Mouse (Mus musculus) embryonic facial prominence, embryonic 12.5 days (tissue): Measurements from ENCODE around the gene Dock2. TPM values are rescaled to one million over a fixed set of nuclear protein-coding genes. Genes with fewer than 3 reads are reported as not detected.

Experiments used
- ATAC-seq: fragments of 200-750 bp; cut with Nextera tagmentation; 2 replicates; pipeline ENCODE4 v1.8.0; 2017; ENCODE audit not compliant: insufficient number of reproducible peaks, insufficient read depth, low FRiP score, low TSS enrichment
- H3K27ac ChIP-seq: fragments of 300-500 bp; sonication (generic); 2 replicates; pipeline ENCODE4 v1.5.1; 2016; ENCODE audit warnings: mild to moderate bottlenecking
- H3K27me3 ChIP-seq: fragments of 300-500 bp; sonication (generic); 2 replicates; pipeline ENCODE4 v1.6.1; 2016; ENCODE audit warnings: mild to moderate bottlenecking, moderate library complexity
- H3K36me3 ChIP-seq: fragments of 300-500 bp; sonication (generic); 2 replicates; pipeline ENCODE4 v1.6.1; 2016; ENCODE audit warnings: mild to moderate bottlenecking
- H3K4me1 ChIP-seq: fragments of 300-500 bp; sonication (generic); 2 replicates; pipeline ENCODE4 v1.6.1; 2016
- H3K4me2 ChIP-seq: fragments of 300-500 bp; sonication (generic); replicated peaks from 2 replicates; pipeline ENCODE4 v1.6.1; 2016; ENCODE audit warnings: mild to moderate bottlenecking, moderate library complexity
- H3K4me3 ChIP-seq: fragments of 300-500 bp; sonication (generic); 2 replicates; pipeline ENCODE4 v1.5.1; 2016; ENCODE audit warnings: mild to moderate bottlenecking
- H3K9ac ChIP-seq: fragments of 300-500 bp; sonication (generic); 2 replicates; pipeline ENCODE4 v1.6.1; 2016; ENCODE audit warnings: mild to moderate bottlenecking, moderate library complexity
- H3K9me3 ChIP-seq: fragments of 300-500 bp; sonication (generic); 2 replicates; pipeline ENCODE4 v1.6.1; 2016; ENCODE audit warnings: mild to moderate bottlenecking, moderate library complexity
- WGBS: fragments of 180-500 bp; shearing (Covaris S2); methylation state at CpG from one replicate; pipeline ENCODE4 v1.1.7; 2016; 5-methylcytosine and 5-hydroxymethylcytosine counted together
- polyA plus RNA-seq: library from polyadenylated mRNA; unstranded; fragments of >200 nt; fragmentation: Nextera tagmentation; extraction: Ambion mirVana; gene quantifications from 2 replicates; pipeline ENCODE4 v1.2.1, GENCODE M21; 2016

Gene Dock2
- polyA plus RNA-seq, 1 experiment from 2014 or later = 0.91 TPM

- Histone ChIP-seq H3K4me2 (no peak overlapping the region), H3K4me3 (no peak overlapping the region), H3K27ac (no peak overlapping the region), H3K9me3 (no peaks in the 10 kb centered on the region), H3K27me3 (no peaks in the 10 kb centered on the region), H3K4me1 (no peaks in the 10 kb centered on the region), H3K36me3 (no peaks in the 10 kb centered on the region), H3K9ac (no peak overlapping the region)
- 55% methylated on average over 14 of the region's 14 CpGs for WGBS
- ATAC-seq = no peak
Measured at GRCm38 (mm10) chr11:34276363-34277046, 507.2 kb downstream of the Dock2 start.

- H3K4me2 ChIP-seq = no peak overlapping the region
- no peaks in the 10 kb centered on the region for H3K4me1 ChIP-seq
- no peak for ATAC-seq
- no peaks in the 10 kb centered on the region for H3K27me3 ChIP-seq
- no peak overlapping the region for H3K4me3 ChIP-seq
- no peak overlapping the region for H3K9ac ChIP-seq
- 49% methylated on average over 2 of the region's 2 CpGs for WGBS
- H3K36me3 ChIP-seq = no peaks in the 10 kb centered on the region
- no peaks in the 10 kb centered on the region for H3K9me3 ChIP-seq
- no peak overlapping the region for H3K27ac ChIP-seq
Measured at GRCm38 (mm10) chr11:34275941-34276340, 507.8 kb downstream of the Dock2 start.

GRCm38 (mm10) chr11:34272016-34272415 is 511.7 kb downstream of the Dock2 start:
- H3K27ac ChIP-seq = no peak overlapping the region
- no peaks in the 10 kb centered on the region for H3K36me3 ChIP-seq
- H3K4me1 ChIP-seq = no peaks in the 10 kb centered on the region
- no peak overlapping the region for H3K4me3 ChIP-seq
- WGBS = 43% methylated on average over 10 of the region's 10 CpGs
- no peaks in the 10 kb centered on the region for H3K27me3 ChIP-seq
- ATAC-seq = no peak
- H3K4me2 ChIP-seq = no peak overlapping the region
- H3K9ac ChIP-seq = no peak overlapping the region
- no peaks in the 10 kb centered on the region for H3K9me3 ChIP-seq

- Histone ChIP-seq H3K36me3 (no peaks in the 10 kb centered on the region), H3K9me3 (no peaks in the 10 kb centered on the region), H3K27me3 (no peaks in the 10 kb centered on the region), H3K9ac (no peak overlapping the region), H3K4me3 (no peak overlapping the region), H3K27ac (no peak overlapping the region), H3K4me2 (no peak overlapping the region), H3K4me1 (no peaks in the 10 kb centered on the region)
- no peak for ATAC-seq
- 88% methylated on average over 1 of the region's 1 CpGs for WGBS
Measured at GRCm38 (mm10) chr11:34264099-34264498, 519.6 kb downstream of the Dock2 start.

GRCm38 (mm10) chr11:34258849-34259469 is 524.7 kb downstream of the Dock2 start:
- H3K27me3 ChIP-seq = no peaks in the 10 kb centered on the region
- H3K27ac ChIP-seq = no peak overlapping the region
- no peak overlapping the region for H3K9ac ChIP-seq
- ATAC-seq = no peak
- WGBS = 90% methylated on average over 12 of the region's 12 CpGs
- H3K4me3 ChIP-seq = no peak overlapping the region
- no peaks in the 10 kb centered on the region for H3K9me3 ChIP-seq
- no peak overlapping the region for H3K4me2 ChIP-seq
- no peaks in the 10 kb centered on the region for H3K36me3 ChIP-seq
- H3K4me1 ChIP-seq = no peaks in the 10 kb centered on the region

- 87% methylated on average over 11 of the region's 11 CpGs for WGBS
- Histone ChIP-seq H3K4me1 (no peaks in the 10 kb centered on the region), H3K9ac (no peak overlapping the region), H3K4me2 (no peak overlapping the region), H3K36me3 (no peaks in the 10 kb centered on the region), H3K4me3 (no peak overlapping the region), H3K27me3 (no peaks in the 10 kb centered on the region), H3K27ac (no peak overlapping the region), H3K9me3 (no peaks in the 10 kb centered on the region)
- no peak for ATAC-seq
Measured at GRCm38 (mm10) chr11:34257548-34258189, 526.0 kb downstream of the Dock2 start.

GRCm38 (mm10) chr11:34242979-34243378 is 540.7 kb downstream of the Dock2 start:
- WGBS = 46% methylated on average over 6 of the region's 6 CpGs

GRCm38 (mm10) chr11:34240252-34240651 is 543.4 kb downstream of the Dock2 start:
- Histone ChIP-seq H3K4me2 (no peak overlapping the region), H3K4me1 (no peaks in the 10 kb centered on the region), H3K9ac (no peak overlapping the region), H3K27me3 (no peaks in the 10 kb centered on the region), H3K9me3 (no peaks in the 10 kb centered on the region), H3K4me3 (no peak overlapping the region), H3K36me3 (no peaks in the 10 kb centered on the region), H3K27ac (no peak overlapping the region)
- no peak for ATAC-seq
- 95% methylated on average over 1 of the region's 1 CpGs for WGBS

More at GRCm38 (mm10) chr11:34242979-34243378, 540.7 kb downstream of the Dock2 start:
- ATAC-seq = no peak
- Histone ChIP-seq H3K4me3 (no peak overlapping the region), H3K36me3 (no peaks in the 10 kb centered on the region), H3K27me3 (no peaks in the 10 kb centered on the region), H3K9me3 (no peaks in the 10 kb centered on the region), H3K4me2 (no peak overlapping the region), H3K9ac (no peak overlapping the region), H3K27ac (no peak overlapping the region), H3K4me1 (no peaks in the 10 kb centered on the region)

GRCm38 (mm10) chr11:34239691-34240090 is 544.0 kb downstream of the Dock2 start:
- no peak for ATAC-seq
- Histone ChIP-seq H3K4me3 (no peak overlapping the region), H3K9me3 (no peaks in the 10 kb centered on the region), H3K9ac (no peak overlapping the region), H3K4me2 (no peak overlapping the region), H3K36me3 (no peaks in the 10 kb centered on the region), H3K27ac (no peak overlapping the region), H3K27me3 (no peaks in the 10 kb centered on the region), H3K4me1 (no peaks in the 10 kb centered on the region)
- 76% methylated on average over 2 of the region's 2 CpGs for WGBS

GRCm38 (mm10) chr11:34236885-34237284 is 546.8 kb downstream of the Dock2 start:
- no peaks in the 10 kb centered on the region for H3K27me3 ChIP-seq
- no peaks in the 10 kb centered on the region for H3K4me1 ChIP-seq
- no peak overlapping the region for H3K27ac ChIP-seq
- no peaks in the 10 kb centered on the region for H3K9me3 ChIP-seq
- no peak overlapping the region for H3K9ac ChIP-seq
- 73% methylated on average over 6 of the region's 6 CpGs for WGBS
- H3K36me3 ChIP-seq = no peaks in the 10 kb centered on the region
- no peak for ATAC-seq
- no peak overlapping the region for H3K4me2 ChIP-seq
- no peak overlapping the region for H3K4me3 ChIP-seq

- Histone ChIP-seq H3K4me1 (no peaks in the 10 kb centered on the region), H3K4me2 (no peak overlapping the region), H3K4me3 (no peak overlapping the region), H3K9ac (no peak overlapping the region), H3K36me3 (no peaks in the 10 kb centered on the region), H3K27ac (no peak overlapping the region), H3K27me3 (no peaks in the 10 kb centered on the region), H3K9me3 (no peaks in the 10 kb centered on the region)
- WGBS = 52% methylated on average over 5 of the region's 5 CpGs
- ATAC-seq = no peak
Measured at GRCm38 (mm10) chr11:34236091-34236759, 547.5 kb downstream of the Dock2 start.
